Mouse (Mus musculus) heart, adult 2 months (tissue): Measurements from ENCODE around the gene Hjurp.

Source experiments
- CTCF ChIP-seq: fragments of 200-600 bp; IDR thresholded peaks from 2 replicates; pipeline ENCODE4 v1.8.1; 2022; ENCODE audit warnings: antibody characterized with exemption, mild to moderate bottlenecking, moderate library complexity
- EP300 ChIP-seq: fragments of 200-500 bp; IDR thresholded peaks from 2 replicates; pipeline ENCODE4 v1.6.1; 2011; ENCODE audit warnings: low read depth, low read length, control low read depth; ENCODE audit not compliant: insufficient read depth
- POLR2A ChIP-seq: fragments of 200-500 bp; IDR thresholded peaks from 2 replicates; pipeline ENCODE4 v1.6.1; 2011; ENCODE audit warnings: mild to moderate bottlenecking, low read depth, low read length, control low read depth; ENCODE audit not compliant: insufficient read depth

GRCm38 (mm10) chr1:88223591-88223990 lies 53.8 kb downstream of the Hjurp start:
- TF ChIP-seq EP300 (no peak), POLR2A (no peak), CTCF (no peak)
